Mouse (Mus musculus) midbrain, embryonic 16.5 days (tissue): ENCODE results near the gene Zfp420. TPM values are rescaled to one million over a fixed set of nuclear protein-coding genes. Genes with fewer than 3 reads are reported as not detected.

ENCODE experiments used
- ATAC-seq: fragments of 200-750 bp; cut with Nextera tagmentation; 2 replicates; pipeline ENCODE4 v1.8.0; 2017; ENCODE audit warnings: moderate TSS enrichment
- H3K27ac ChIP-seq: fragments of 300-500 bp; sonication (generic); 2 replicates; pipeline ENCODE4 v1.5.1; 2014; ENCODE audit warnings: mild to moderate bottlenecking, low read length, mixed read lengths
- H3K27me3 ChIP-seq: fragments of 300-500 bp; sonication (generic); 2 replicates; pipeline ENCODE4 v1.6.1; 2014; ENCODE audit warnings: low read depth, low read length, mixed read lengths; ENCODE audit not compliant: control insufficient read depth, insufficient read depth
- H3K36me3 ChIP-seq: fragments of 300-500 bp; sonication (generic); 2 replicates; pipeline ENCODE4 v1.6.1; 2014; ENCODE audit warnings: mild to moderate bottlenecking, low read length, moderate library complexity, mixed read lengths; ENCODE audit not compliant: control insufficient read depth, insufficient read depth
- H3K4me1 ChIP-seq: fragments of 300-500 bp; sonication (generic); 2 replicates; pipeline ENCODE4 v1.6.1; 2014; ENCODE audit warnings: mild to moderate bottlenecking, low read length, mixed read lengths; ENCODE audit not compliant: control insufficient read depth, insufficient read depth
- H3K4me2 ChIP-seq: fragments of 300-500 bp; sonication (generic); 2 replicates; pipeline ENCODE4 v1.6.1; 2014; ENCODE audit warnings: mild to moderate bottlenecking, low read length, mixed read lengths
- H3K4me3 ChIP-seq: fragments of 300-500 bp; sonication (generic); 2 replicates; pipeline ENCODE4 v1.5.1; 2014; ENCODE audit warnings: low read depth, mild to moderate bottlenecking, low read length, moderate library complexity, mixed read lengths
- H3K9ac ChIP-seq: fragments of 300-500 bp; sonication (generic); 2 replicates; pipeline ENCODE4 v1.6.1; 2014; ENCODE audit warnings: low read depth, low read length, mixed read lengths
- H3K9me3 ChIP-seq: fragments of 300-500 bp; sonication (generic); replicated peaks from 2 replicates; pipeline ENCODE4 v1.6.1; 2014; ENCODE audit warnings: mild to moderate bottlenecking, low read length, mixed read lengths; ENCODE audit not compliant: control insufficient read depth, poor library complexity, severe bottlenecking
- WGBS: fragments of 180-500 bp; shearing (Covaris S2); extraction: QIAGEN DNeasy Blood & Tissue Kit; methylation state at CpG from one replicate; pipeline ENCODE4 v1.1.7; 2014; 5-methylcytosine and 5-hydroxymethylcytosine counted together
- polyA plus RNA-seq: library from polyadenylated mRNA; unstranded; fragments of >200 nt; fragmentation: Nextera tagmentation; extraction: Ambion mirVana; gene quantifications from 2 replicates; pipeline ENCODE4 v1.2.1, GENCODE M21; 2015

Gene Zfp420
- 23.7 and 26.7 TPM in 2 replicates for polyA plus RNA-seq

DNA sequence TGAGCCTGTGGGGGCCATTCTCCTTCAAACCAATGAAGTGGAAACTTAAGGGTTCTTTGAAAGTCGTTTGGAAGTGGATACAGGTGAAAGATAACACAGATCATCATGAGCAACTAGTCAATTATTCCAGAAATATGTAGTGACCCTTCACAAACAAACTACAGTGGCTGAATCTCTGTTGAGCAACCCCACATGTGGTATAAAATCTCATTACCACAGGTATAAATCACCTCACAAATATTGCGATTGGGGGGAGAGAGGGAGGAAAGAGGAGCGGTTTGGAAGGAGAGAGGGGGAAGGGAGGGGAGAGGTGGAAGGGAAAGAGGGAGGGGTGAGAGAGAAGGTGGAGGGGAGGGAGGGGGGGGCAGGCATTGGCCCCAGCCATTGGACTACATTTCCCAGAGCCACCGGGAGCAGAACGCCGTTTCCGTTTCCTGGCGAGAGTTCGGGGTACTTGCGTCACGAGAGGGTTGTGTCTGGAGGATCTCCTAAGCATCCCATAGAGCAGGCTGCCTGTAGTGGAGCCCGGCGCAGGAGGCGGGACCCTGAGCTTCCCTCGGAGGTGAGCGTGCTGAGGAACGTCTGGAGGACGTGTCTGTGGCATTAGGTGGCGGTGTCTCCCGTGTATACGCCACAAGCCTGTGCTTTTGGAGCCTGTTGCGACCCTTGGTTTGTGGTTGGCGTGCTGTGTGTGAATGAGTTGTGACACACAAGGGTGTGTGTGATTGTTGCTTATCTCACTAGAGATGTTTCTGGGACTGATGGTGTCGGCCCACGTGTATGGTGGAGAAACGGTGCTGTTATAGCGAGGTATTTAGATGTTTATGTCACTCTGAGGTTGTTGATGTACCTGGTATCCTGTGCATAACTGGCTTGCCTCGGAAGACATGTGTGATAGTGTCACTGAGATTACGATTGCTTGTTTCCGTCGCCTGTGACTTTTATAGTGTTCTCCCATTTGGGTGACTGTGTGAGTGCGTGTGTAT, at the start of gene Zfp420:
Zfp420 (plus strand) TSS at position 448 of the 986 bp plus-strand sequence.
- ATAC-seq: peak; percentile 99
- H3K4me3 ChIP-seq: peak within 1 kb of the TSS; percentile 51
- H3K4me1 ChIP-seq: peaks cover 8% of the 10 kb centered on the region
- H3K27me3 ChIP-seq: no peaks in the 10 kb centered on the region
- peak within 1 kb of the TSS; percentile 66 for H3K4me2 ChIP-seq
- 6% methylated on average over 32 of the region's 32 CpGs for WGBS
- H3K9ac ChIP-seq: peak within 1 kb of the TSS; percentile 62
- peaks cover 6% of the 10 kb centered on the region; the same call in 1 of the 2 replicates for H3K36me3 ChIP-seq
- H3K9me3 ChIP-seq: no peaks in the 10 kb centered on the region
- peak within 1 kb of the TSS; percentile 60 for H3K27ac ChIP-seq

DNA sequence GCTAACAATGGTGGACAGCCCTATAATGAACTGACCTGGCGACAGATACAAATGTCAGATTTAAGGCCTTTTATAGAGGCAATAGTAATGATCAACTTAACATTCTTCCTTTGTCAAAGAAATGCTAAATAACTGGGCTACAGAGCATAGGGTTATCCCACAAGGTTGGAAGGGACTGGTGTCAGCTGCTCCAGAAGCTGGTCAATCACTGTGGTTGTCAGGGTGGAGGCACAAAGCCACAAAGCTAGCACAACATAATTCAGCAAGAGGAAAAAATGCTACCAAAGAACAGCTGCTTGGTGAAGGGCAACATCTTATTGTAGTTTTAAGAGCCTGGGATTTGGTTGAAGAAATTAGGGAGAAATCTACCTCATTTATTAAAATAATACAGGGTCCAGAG, 47.5 kb upstream of the Zfp420 start:
- Histone ChIP-seq H3K27me3 (no peaks in the 10 kb centered on the region), H3K27ac (no peak overlapping the region), H3K36me3 (no peaks in the 10 kb centered on the region), H3K4me1 (peaks cover 17% of the 10 kb centered on the region), H3K4me2 (no peak overlapping the region), H3K4me3 (no peak overlapping the region), H3K9ac (no peak overlapping the region), H3K9me3 (no peaks in the 10 kb centered on the region)
- 100% methylated on average over 1 of the region's 1 CpGs for WGBS
- no peak for ATAC-seq

DNA sequence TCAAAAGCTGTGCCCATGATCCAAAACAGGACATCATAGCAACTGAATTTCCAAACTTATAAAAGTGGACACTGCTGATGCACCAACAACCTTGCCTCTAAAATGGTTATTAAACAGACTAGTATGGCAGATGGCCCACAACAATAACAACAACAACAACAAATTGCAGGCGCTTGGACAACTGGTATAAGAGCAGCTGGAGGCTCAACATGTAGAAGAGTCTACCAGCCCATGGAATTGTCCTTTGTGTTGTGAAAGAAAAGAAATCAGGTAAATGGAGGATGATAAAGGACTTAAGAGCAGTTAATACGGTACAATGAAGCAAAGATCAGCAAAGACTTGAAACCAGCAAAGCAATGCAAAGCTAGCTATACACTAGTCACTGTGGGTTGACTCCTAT, 45.4 kb upstream of the Zfp420 start:
- Histone ChIP-seq H3K4me2 (peak overlapping the region; percentile 77), H3K9me3 (no peaks in the 10 kb centered on the region), H3K4me1 (peaks cover 33% of the 10 kb centered on the region), H3K27me3 (no peaks in the 10 kb centered on the region), H3K9ac (no peak overlapping the region), H3K4me3 (no peak overlapping the region; the same call in 1 of the 2 replicates), H3K27ac (no peak overlapping the region), H3K36me3 (no peaks in the 10 kb centered on the region)
- no peak for ATAC-seq
- WGBS: 94% methylated on average over 2 of the region's 2 CpGs

DNA sequence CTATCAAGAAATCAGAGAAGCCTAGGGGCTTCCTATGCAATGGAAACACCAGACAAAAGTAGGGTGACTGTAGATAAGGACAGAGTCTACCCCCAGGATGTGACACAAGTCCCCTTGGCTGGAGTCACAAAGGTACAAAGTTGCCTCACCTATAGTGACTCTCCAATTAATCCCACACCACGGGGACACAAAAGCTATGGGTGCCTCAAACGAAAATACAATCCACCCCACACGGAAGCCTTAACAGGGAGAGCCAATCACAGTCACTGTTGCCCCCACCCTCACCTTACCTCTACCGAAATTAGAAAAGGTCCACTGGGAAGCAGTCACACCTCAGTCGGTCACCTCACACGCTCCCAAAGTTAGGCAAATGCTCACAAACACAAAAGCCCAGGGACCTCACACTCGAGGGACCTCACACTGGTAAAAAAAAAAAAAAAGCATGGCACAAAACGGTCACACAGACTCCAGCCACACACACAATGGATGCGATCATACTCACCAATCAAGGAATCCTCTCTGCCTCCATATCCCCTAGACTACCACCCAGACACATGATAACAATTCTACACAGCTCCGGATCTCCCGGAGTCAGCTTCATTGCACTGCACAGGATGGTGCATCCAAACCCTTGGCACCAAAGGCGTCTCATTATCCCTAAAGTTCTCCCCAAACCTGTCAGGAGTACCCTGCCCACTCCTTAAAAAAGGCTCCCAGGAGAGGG, 44.6 kb upstream of the Zfp420 start:
- Histone ChIP-seq H3K4me2 (peak overlapping the region; percentile 77), H3K27ac (peak overlapping the region; percentile 85), H3K4me3 (peak overlapping the region; percentile 78), H3K27me3 (no peaks in the 10 kb centered on the region), H3K9ac (peak overlapping the region; percentile 85), H3K36me3 (no peaks in the 10 kb centered on the region), H3K9me3 (no peaks in the 10 kb centered on the region), H3K4me1 (peaks cover 40% of the 10 kb centered on the region)
- WGBS: under 1% methylated on average over 12 of the region's 12 CpGs
- peak; percentile 65 for ATAC-seq

DNA sequence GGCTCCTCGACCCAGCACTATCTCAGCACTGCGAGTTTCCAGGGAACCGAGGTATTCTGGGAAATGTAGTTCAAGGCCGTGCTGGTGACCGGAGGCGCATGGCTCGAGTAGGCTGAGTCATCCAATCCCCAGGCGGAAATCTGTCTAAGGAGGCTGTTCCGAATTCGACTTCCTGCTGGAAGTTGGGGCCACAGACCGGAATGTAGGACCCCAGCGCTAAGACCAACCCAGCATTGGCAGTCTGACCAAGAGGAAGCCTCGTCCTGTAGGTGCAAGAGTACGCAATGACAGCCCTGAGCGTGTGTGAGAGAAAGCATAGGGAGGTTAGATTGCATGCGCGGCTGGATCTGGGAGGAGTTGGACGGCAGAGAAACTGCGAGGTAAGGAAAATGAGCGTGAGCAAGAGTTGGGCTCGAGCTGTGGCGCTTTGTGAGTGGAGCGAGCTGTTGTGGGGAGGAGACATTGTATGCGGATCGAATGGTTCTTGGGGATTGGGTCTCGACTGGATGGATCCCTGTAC, 43.8 kb upstream of the Zfp420 start, which contains the start of gene Zfp790:
Zfp790 (plus strand) TSS at position 205 of the 520 bp plus-strand sequence.
- peaks cover 40% of the 10 kb centered on the region for H3K4me1 ChIP-seq
- H3K27me3 ChIP-seq: no peaks in the 10 kb centered on the region
- peak within 1 kb of the TSS; percentile 78 for H3K4me3 ChIP-seq
- peak within 1 kb of the TSS; percentile 85 for H3K9ac ChIP-seq
- H3K9me3 ChIP-seq: no peaks in the 10 kb centered on the region
- peak within 1 kb of the TSS; percentile 85 for H3K27ac ChIP-seq
- peak; percentile 95 for ATAC-seq
- H3K36me3 ChIP-seq: no peaks in the 10 kb centered on the region
- WGBS: under 1% methylated on average over 26 of the region's 26 CpGs
- peak within 1 kb of the TSS; percentile 77 for H3K4me2 ChIP-seq

DNA sequence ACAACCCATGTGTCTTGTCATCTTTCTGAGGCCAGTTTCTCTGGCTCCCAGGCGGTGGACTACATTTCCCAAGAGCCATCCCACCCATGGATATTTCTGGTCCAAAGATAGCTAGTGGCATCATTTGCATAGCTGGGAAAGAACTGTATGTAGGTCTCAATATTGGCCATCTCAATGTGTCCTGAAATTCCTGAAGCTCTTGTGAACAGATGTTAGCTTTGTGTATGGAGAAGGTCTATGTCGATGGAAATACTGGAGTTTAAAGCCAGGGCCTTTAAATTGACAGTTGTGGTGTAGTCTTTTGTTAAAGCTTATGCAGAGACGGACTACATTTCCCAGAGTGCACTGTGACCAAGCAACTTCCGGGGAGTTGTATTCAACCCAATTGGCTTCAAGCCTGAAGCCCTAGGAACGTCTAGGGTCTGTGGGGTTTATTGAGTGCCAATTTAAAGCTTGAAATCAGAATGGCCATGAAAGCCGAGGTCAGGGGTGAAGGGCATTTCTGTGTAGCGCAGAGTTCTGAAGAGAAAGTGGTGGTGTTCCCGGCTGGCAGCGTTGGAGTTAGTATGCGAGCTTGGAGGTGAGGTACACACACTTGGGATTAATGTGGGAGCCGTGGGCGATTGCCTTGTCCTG, 41.0 kb upstream of the Zfp420 start:
- Histone ChIP-seq H3K36me3 (0 out of 2 replicates have a peak, but pooled peaks cover under 1% of the 10 kb centered on the region), H3K4me2 (peak overlapping the region; percentile 67), H3K9me3 (no peaks in the 10 kb centered on the region), H3K4me3 (peak overlapping the region; percentile 68), H3K4me1 (peaks cover 40% of the 10 kb centered on the region), H3K27me3 (no peaks in the 10 kb centered on the region), H3K9ac (peak overlapping the region; percentile 77), H3K27ac (peak overlapping the region; percentile 82)
- peak; percentile 72 for ATAC-seq
- WGBS: under 1% methylated on average over 12 of the region's 12 CpGs

DNA sequence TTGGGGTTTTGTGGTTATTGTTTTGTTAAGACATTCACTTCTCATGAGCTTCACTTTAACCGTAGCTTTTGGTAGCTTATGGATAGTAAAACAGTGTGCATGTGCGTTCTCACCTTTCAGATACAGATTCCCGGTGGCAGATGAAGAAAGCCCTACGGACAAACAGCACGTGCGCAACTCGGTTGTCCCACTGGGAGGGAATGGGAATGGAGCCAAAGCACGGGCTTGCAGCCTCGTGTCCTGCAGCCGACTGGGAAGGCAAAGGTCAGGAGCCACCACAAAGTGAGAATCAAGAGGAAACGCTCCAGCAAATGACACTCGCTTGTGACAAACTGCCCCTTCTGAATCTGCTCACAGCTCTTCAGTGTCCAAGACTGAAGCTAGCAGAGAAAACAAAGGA, 31.8 kb upstream of the Zfp420 start:
- ATAC-seq: no peak
- H3K4me3 ChIP-seq: no peak overlapping the region
- H3K27ac ChIP-seq: no peak overlapping the region
- H3K9me3 ChIP-seq: no peaks in the 10 kb centered on the region
- H3K27me3 ChIP-seq: no peaks in the 10 kb centered on the region
- WGBS: 96% methylated on average over 12 of the region's 12 CpGs
- no peaks in the 10 kb centered on the region for H3K4me1 ChIP-seq
- no peak overlapping the region for H3K9ac ChIP-seq
- no peak overlapping the region for H3K4me2 ChIP-seq
- peaks cover 57% of the 10 kb centered on the region for H3K36me3 ChIP-seq

DNA sequence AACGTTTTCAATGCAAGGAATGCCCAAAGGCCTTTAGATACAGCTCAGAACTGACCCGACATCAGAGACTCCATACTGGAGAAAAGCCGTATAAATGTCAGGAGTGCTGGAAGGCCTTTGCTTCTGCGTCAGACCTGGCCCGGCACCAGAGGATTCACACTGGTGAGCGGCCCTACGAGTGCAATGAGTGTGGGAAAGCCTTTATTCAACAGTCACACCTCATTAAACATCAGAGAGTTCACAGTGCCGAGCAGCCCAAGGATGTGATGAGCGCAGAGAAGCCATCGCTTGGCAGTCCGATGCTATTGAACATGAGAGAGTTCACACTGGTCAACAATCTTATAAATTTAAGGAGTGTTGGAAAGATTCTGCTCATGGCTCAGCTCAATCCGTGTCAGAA, 30.0 kb upstream of the Zfp420 start:
- Histone ChIP-seq H3K27ac (no peak overlapping the region), H3K4me2 (no peak overlapping the region), H3K9me3 (no peaks in the 10 kb centered on the region), H3K4me3 (no peak overlapping the region), H3K4me1 (no peaks in the 10 kb centered on the region), H3K27me3 (no peaks in the 10 kb centered on the region), H3K36me3 (peaks cover 56% of the 10 kb centered on the region), H3K9ac (no peak overlapping the region)
- no peak for ATAC-seq
- WGBS: 83% methylated on average over 12 of the region's 12 CpGs
